7 mouse cellular contexts compared by ENCODE assay signal in genomic region chr7:45706721-45707241, GRCm38 (mm10). TPM values are rescaled to one million over a fixed set of nuclear protein-coding genes. Genes with fewer than 3 reads are reported as not detected.
DNase-seq lines count a peak whose midpoint lies in the region; ATAC-seq and TF ChIP-seq lines count a peak whose summit lies in the region.

No protein-coding gene starts in this region.

- peaks cover 25% of the 10 kb centered on the region for H3K36me3 ChIP-seq in limb, embryonic 15.5 days
- peaks cover 16% of the 10 kb centered on the region for H3K36me3 ChIP-seq in midbrain, postnatal 0 days (ENCODE audit: insufficient read depth, low read length)

- ATAC-seq in limb, embryonic 15.5 days (ENCODE audit: insufficient number of reproducible peaks, low FRiP score, low TSS enrichment, low read depth): no peak
- no peak for ATAC-seq in midbrain, postnatal 0 days (ENCODE audit: low FRiP score)

- no peaks in the 10 kb centered on the region for H3K9me3 ChIP-seq in limb, embryonic 15.5 days
- H3K9me3 ChIP-seq in midbrain, postnatal 0 days (ENCODE audit: low read length): no peaks in the 10 kb centered on the region

- H3K4me2 ChIP-seq in limb, embryonic 15.5 days: peak overlapping the region; percentile 98
- H3K4me2 ChIP-seq in midbrain, postnatal 0 days (ENCODE audit: low read depth, low read length, poor library complexity, severe bottlenecking): peak overlapping the region; percentile 81

- WGBS in limb, embryonic 15.5 days: 1% methylated on average over 39 of the region's 45 CpGs
- WGBS in midbrain, postnatal 0 days: 2% methylated on average over 19 of the region's 45 CpGs

- H3K9ac ChIP-seq in limb, embryonic 15.5 days: peak overlapping the region; percentile 75
- peak overlapping the region; percentile 71 for H3K9ac ChIP-seq in midbrain, postnatal 0 days (replicated peaks; ENCODE audit: low read length, poor library complexity, severe bottlenecking)

- DNase-seq in adrenal gland, adult 18-20 months (ENCODE audit: low spot score in 2 of 2): peak; percentile 91
- peak; percentile 86 for DNase-seq in embryo, embryonic 10.5 days (ENCODE audit: low spot score)
- peak; percentile 100 for DNase-seq in heart, adult 11 months
- DNase-seq in kidney, adult 18-20 months: peak; percentile 89
- DNase-seq in midbrain, postnatal 0 days (ENCODE audit: low spot score): peak; percentile 83
- DNase-seq in spleen, postnatal 36 days (ENCODE audit: low spot score in 2 of 2): peak; percentile 88

- H3K4me1 ChIP-seq in limb, embryonic 15.5 days: peaks cover 48% of the 10 kb centered on the region
- H3K4me1 ChIP-seq in midbrain, postnatal 0 days (ENCODE audit: insufficient read depth, low read length): peaks cover 30% of the 10 kb centered on the region

- H3K4me3 ChIP-seq in limb, embryonic 15.5 days: peak overlapping the region; percentile 63
- H3K4me3 ChIP-seq in midbrain, postnatal 0 days (ENCODE audit: low read depth, low read length): peak overlapping the region; percentile 61

- TF ChIP-seq CTCF in midbrain, postnatal 0 days (IDR thresholded peaks at IDR 0.05): no peak; the same call in 1 of the 2 replicates

- peak overlapping the region; percentile 91 for H3K27ac ChIP-seq in limb, embryonic 15.5 days
- peak overlapping the region; percentile 65 for H3K27ac ChIP-seq in midbrain, postnatal 0 days (ENCODE audit: low read depth, low read length)

- H3K27me3 ChIP-seq in limb, embryonic 15.5 days: no peaks in the 10 kb centered on the region
- H3K27me3 ChIP-seq in midbrain, postnatal 0 days (ENCODE audit: insufficient read depth, low read length): no peaks in the 10 kb centered on the region

RNA-seq across cellular contexts. Expression of gene Dbp, which starts 1.9 kb away (rescaled TPM):
- 10 to 100 TPM; 64.8 to 96.6 TPM for total RNA-seq in adrenal gland, adult 18-20 months (2021)
- polyA plus RNA-seq in limb, embryonic 15.5 days (2015; fragmentation: Nextera tagmentation; extraction: Ambion mirVana): 4.3 and 4.7 TPM in 2 replicates
- 8.4 and 9.6 TPM in 2 replicates for total RNA-seq in midbrain, postnatal 0 days (2014; rRNA removed)
- 4.6 and 4.8 TPM in 2 replicates for polyA plus RNA-seq in midbrain, postnatal 0 days (2015; fragmentation: Nextera tagmentation; extraction: Ambion mirVana)

RNA-seq across cellular contexts. Expression of gene Car11, which starts 7.1 kb away (rescaled TPM):
- total RNA-seq in adrenal gland, adult 18-20 months (2021): 10 to 100 TPM; 15.8 to 16.9 TPM
- 13.3 and 13.7 TPM in 2 replicates for polyA plus RNA-seq in limb, embryonic 15.5 days (2015; fragmentation: Nextera tagmentation; extraction: Ambion mirVana)
- total RNA-seq in midbrain, postnatal 0 days (2014; rRNA removed): 118 and 130 TPM in 2 replicates
- polyA plus RNA-seq in midbrain, postnatal 0 days (2015; fragmentation: Nextera tagmentation; extraction: Ambion mirVana): 107 and 114 TPM in 2 replicates

RNA-seq across cellular contexts. Expression of gene Rpl18, which starts 8.5 kb away (rescaled TPM):
- total RNA-seq in adrenal gland, adult 18-20 months (2021): 100 to 1,000 TPM; 934 to 965 TPM
- polyA plus RNA-seq in limb, embryonic 15.5 days (2015; fragmentation: Nextera tagmentation; extraction: Ambion mirVana): 942 and 1,034 TPM in 2 replicates
- total RNA-seq in midbrain, postnatal 0 days (2014; rRNA removed): 801 and 989 TPM in 2 replicates
- polyA plus RNA-seq in midbrain, postnatal 0 days (2015; fragmentation: Nextera tagmentation; extraction: Ambion mirVana): 473 and 492 TPM in 2 replicates

RNA-seq across cellular contexts. Expression of gene Sphk2, which starts 11.0 kb away (rescaled TPM):
- total RNA-seq in adrenal gland, adult 18-20 months (2021): 10 to 100 TPM; 37.7 to 42.0 TPM
- polyA plus RNA-seq in limb, embryonic 15.5 days (2015; fragmentation: Nextera tagmentation; extraction: Ambion mirVana): 38.5 and 39.7 TPM in 2 replicates
- 22.4 and 23.5 TPM in 2 replicates for total RNA-seq in midbrain, postnatal 0 days (2014; rRNA removed)
- polyA plus RNA-seq in midbrain, postnatal 0 days (2015; fragmentation: Nextera tagmentation; extraction: Ambion mirVana): 15.8 and 18.1 TPM in 2 replicates

RNA-seq across cellular contexts. Expression of gene Sec1, which starts 12.6 kb away (rescaled TPM):
- under 1 TPM; 0.23 to 0.35 TPM for total RNA-seq in adrenal gland, adult 18-20 months (2021)
- polyA plus RNA-seq in limb, embryonic 15.5 days (2015; fragmentation: Nextera tagmentation; extraction: Ambion mirVana): 0.56 and 0.97 TPM in 2 replicates
- total RNA-seq in midbrain, postnatal 0 days (2014; rRNA removed): 0.28 and 1.0 TPM in 2 replicates
- polyA plus RNA-seq in midbrain, postnatal 0 days (2015; fragmentation: Nextera tagmentation; extraction: Ambion mirVana): 0.37 and 0.79 TPM in 2 replicates
